Mouse (Mus musculus) CH12.LX (cell line): ENCODE data around the gene Otud4. TPM values are rescaled to one million over a fixed set of nuclear protein-coding genes. Genes with fewer than 3 reads are reported as not detected.

ENCODE experiments used
- DNase-seq: peaks from one replicate; pipeline ENCODE4 v3.0.0-alpha.2; 2013; ENCODE audit errors: extremely low read depth
- H3K27ac ChIP-seq: 2 replicates; pipeline ENCODE4 v1.5.1; 2012; ENCODE audit warnings: low read depth, mild to moderate bottlenecking, control low read depth, moderate library complexity; ENCODE audit not compliant: insufficient read depth
- H3K27me3 ChIP-seq: replicated peaks from 2 replicates; pipeline ENCODE3; 2012; ENCODE audit warnings: inconsistent platforms
- H3K36me3 ChIP-seq, 2 experiments: replicated peaks in 1 of 2; 2 replicates each; pipeline versions ENCODE3 to v1.6.1; 2012; ENCODE audit warnings: inconsistent platforms in 1 of 2, low read length in 1 of 2, mild to moderate bottlenecking in 1 of 2, mixed read lengths in 1 of 2, moderate library complexity in 1 of 2; ENCODE audit not compliant: control insufficient read depth in 1 of 2, insufficient read depth in 1 of 2
- H3K4me1 ChIP-seq, 2 experiments: 2 replicates each; pipeline ENCODE4 v1.6.1; 2012; ENCODE audit warnings: inconsistent platforms in 1 of 2, moderate library complexity in 1 of 2; ENCODE audit not compliant: insufficient read depth in 2 of 2, control insufficient read depth in 1 of 2
- H3K4me2 ChIP-seq: 2 replicates; pipeline ENCODE4 v1.6.1; 2012; ENCODE audit warnings: low read depth, mild to moderate bottlenecking, control low read depth; ENCODE audit not compliant: poor library complexity, insufficient read depth, severe bottlenecking
- H3K4me3 ChIP-seq, 3 experiments: fragments of 150-350 bp in 1 of 3; sonication (generic) in 1 of 3; replicated peaks in 1 of 3; 2 replicates each; pipeline versions ENCODE3 to v1.5.1; 2011 to 2012; ENCODE audit warnings: low read depth in 2 of 3, low read length in 2 of 3, mild to moderate bottlenecking in 2 of 3, moderate library complexity in 2 of 3, control low read depth in 1 of 3, improper control_type of control experiment in 1 of 3, inconsistent platforms in 1 of 3, mixed read lengths in 1 of 3; ENCODE audit not compliant: poor library complexity in 1 of 3
- H3K79me2 ChIP-seq: replicated peaks from 2 replicates; pipeline ENCODE4 v1.6.1; 2012; ENCODE audit warnings: mild to moderate bottlenecking, moderate library complexity; ENCODE audit not compliant: control insufficient read depth, poor library complexity, insufficient read depth, severe bottlenecking; ENCODE audit errors: extremely low read depth
- H3K9ac ChIP-seq: 2 replicates; pipeline ENCODE4 v1.6.1; 2012; ENCODE audit warnings: low read depth, mild to moderate bottlenecking, control low read depth, moderate library complexity; ENCODE audit not compliant: insufficient read depth
- H3K9me3 ChIP-seq: replicated peaks from 2 replicates; pipeline ENCODE3; 2012; ENCODE audit warnings: low read length, inconsistent platforms, mixed read lengths
- BHLHE40 ChIP-seq: IDR thresholded peaks from 2 replicates; pipeline ENCODE4 v1.6.1; 2011; ENCODE audit warnings: mild to moderate bottlenecking, low read depth, low read length, improper control_type of control experiment
- CHD1 ChIP-seq: IDR thresholded peaks from 2 replicates; pipeline ENCODE4 v1.6.1; 2012; ENCODE audit warnings: low read depth, low read length, improper control_type of control experiment, inconsistent platforms
- CHD2 ChIP-seq: IDR thresholded peaks from 2 replicates; pipeline ENCODE4 v1.6.1; 2011; ENCODE audit warnings: low read length, improper control_type of control experiment
- CTCF ChIP-seq, 2 experiments: IDR thresholded peaks in 1 of 2; conservative IDR thresholded peaks in 1 of 2; 2 replicates each; pipeline ENCODE4 v1.5.1; 2011 to 2012; ENCODE audit warnings: low read depth in 2 of 2, low read length in 2 of 2, improper control_type of control experiment in 1 of 2, inconsistent platforms in 1 of 2, mild to moderate bottlenecking in 1 of 2, moderate library complexity in 1 of 2
- ELF1 ChIP-seq: IDR thresholded peaks from 2 replicates; pipeline ENCODE4 v1.6.1; 2014; ENCODE audit warnings: low read depth, mild to moderate bottlenecking, inconsistent platforms, low read length, improper control_type of control experiment
- EP300 ChIP-seq: IDR thresholded peaks from 2 replicates; pipeline ENCODE4 v1.6.1; 2011; ENCODE audit warnings: low read length, improper control_type of control experiment
- ETS1 ChIP-seq: conservative IDR thresholded peaks from 2 replicates; pipeline ENCODE4 v1.6.1; 2012; ENCODE audit warnings: low read depth, mild to moderate bottlenecking, inconsistent platforms, low read length, improper control_type of control experiment, moderate library complexity
- IRF4 ChIP-seq: IDR thresholded peaks from 2 replicates; pipeline ENCODE4 v1.6.1; 2014; ENCODE audit warnings: low read depth, mild to moderate bottlenecking, inconsistent platforms, low read length, improper control_type of control experiment
- JUN ChIP-seq: IDR thresholded peaks from 2 replicates; pipeline ENCODE4 v1.6.1; 2011; ENCODE audit warnings: low read depth, mild to moderate bottlenecking, low read length, improper control_type of control experiment, moderate library complexity; ENCODE audit not compliant: insufficient read depth
- KAT2A ChIP-seq: IDR thresholded peaks from 2 replicates; pipeline ENCODE4 v1.6.1; 2012; ENCODE audit warnings: low read length, improper control_type of control experiment, inconsistent platforms; ENCODE audit not compliant: insufficient replicate concordance
- MAFK ChIP-seq: IDR thresholded peaks from 2 replicates; pipeline ENCODE4 v1.6.1; 2011; ENCODE audit warnings: low read length, improper control_type of control experiment; ENCODE audit not compliant: insufficient replicate concordance
- MEF2A ChIP-seq: IDR thresholded peaks from 2 replicates; pipeline ENCODE4 v1.6.1; 2014; ENCODE audit warnings: low read depth, mild to moderate bottlenecking, inconsistent platforms, low read length, improper control_type of control experiment, borderline replicate concordance
- MYC ChIP-seq: IDR thresholded peaks from 2 replicates; pipeline ENCODE4 v1.6.1; 2011; ENCODE audit warnings: low read depth, mild to moderate bottlenecking, improper control_type of control experiment, low read length
- RAD21 ChIP-seq: IDR thresholded peaks from 2 replicates; pipeline ENCODE4 v1.6.1; 2011; ENCODE audit warnings: low read depth, mild to moderate bottlenecking, low read length, improper control_type of control experiment, moderate library complexity
- RCOR1 ChIP-seq: conservative IDR thresholded peaks from 2 replicates; pipeline ENCODE4 v1.6.1; 2012; ENCODE audit warnings: low read depth, mild to moderate bottlenecking, inconsistent platforms, low read length, improper control_type of control experiment
- TBP ChIP-seq: conservative IDR thresholded peaks from 2 replicates; pipeline ENCODE4 v1.6.1; 2011; ENCODE audit warnings: low read depth, low read length, improper control_type of control experiment
- UBTF ChIP-seq: IDR thresholded peaks from 2 replicates; pipeline ENCODE4 v1.6.1; 2012; ENCODE audit warnings: low read depth, mild to moderate bottlenecking, inconsistent platforms, low read length, improper control_type of control experiment, moderate library complexity
- USF2 ChIP-seq: conservative IDR thresholded peaks from 2 replicates; pipeline ENCODE4 v1.6.1; 2011; ENCODE audit warnings: low read depth, low read length, improper control_type of control experiment
- ZC3H11A ChIP-seq: IDR thresholded peaks from 2 replicates; pipeline ENCODE4 v1.6.1; 2012; ENCODE audit warnings: low read depth, mild to moderate bottlenecking, inconsistent platforms, low read length, improper control_type of control experiment
- ZNF384 ChIP-seq: IDR thresholded peaks from 2 replicates; pipeline ENCODE4 v1.6.1; 2012; ENCODE audit warnings: low read depth, low read length, improper control_type of control experiment, inconsistent platforms
- dilution Hi-C: fragments of 300-500 bp; cut with MboI; formaldehyde crosslinking; loops from 2 replicates; pipeline ENCODE4 v1.14.3; 2020; ENCODE audit warnings: low sequenced_read_pairs; ENCODE audit not compliant: extremely low pct_unique_long_range_greater_than_20kb, extremely low pct_ligation_motif_present
- in situ Hi-C: fragments of 300-500 bp; cut with MboI; formaldehyde crosslinking; loops from 3 replicates; pipeline ENCODE4 v1.14.3; 2019; ENCODE audit warnings: low sequenced_read_pairs, low pct_ligation_motif_present, low pct_unique_long_range_greater_than_20kb, mixed read lengths
- polyA plus RNA-seq: library from polyadenylated mRNA; unstranded; fragments of >175 nt; gene quantifications from 2 replicates; pipeline ENCODE4 v1.2.1, GENCODE M21; 2012; ENCODE audit warnings: low read depth; ENCODE audit not compliant: insufficient read length
- total RNA-seq, 2 experiments: library from RNA; depleted of rRNA; stranded (reverse); fragments of 300-350 nt in 1 of 2; fragments of >200 nt in 1 of 2; gene quantifications; 2 replicates each; pipeline ENCODE4 v1.2.3; 2012 to 2014

Otud4 gene
- total and polyA plus RNA-seq, 3 experiments: 22.8 to 44.6 (median 42.3) TPM

- peak; percentile 98 for TF ChIP-seq MYC
Observed at GRCm38 (mm10) chr8:79711064-79711961, 71.9 kb downstream of the Otud4 start, which contains the start of the genes Abce1 and Anapc10 (continued).

DNA sequence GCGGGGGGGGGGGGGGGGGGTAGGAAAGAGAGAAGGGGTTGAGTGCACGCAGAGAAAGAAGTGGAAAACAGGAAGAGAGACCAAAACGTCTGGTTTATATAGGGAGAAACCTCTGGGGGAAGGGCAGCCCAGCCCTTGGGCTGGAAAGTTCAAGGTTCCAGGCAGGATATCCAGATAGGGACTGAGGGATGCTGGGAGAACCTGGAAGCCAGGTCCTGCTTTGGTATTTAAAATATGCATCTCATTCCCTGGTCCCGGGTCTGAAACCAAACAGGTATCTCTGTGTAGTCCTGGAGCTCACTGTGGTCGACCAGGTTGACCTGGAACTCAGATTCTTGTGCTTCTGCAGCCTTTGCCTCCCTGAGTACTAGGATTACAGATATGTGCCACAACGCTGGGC, 73.3 kb downstream of the Otud4 start:
- dilution Hi-C loops (no loop called here), in situ Hi-C loops (no loop called here)
- Histone ChIP-seq H3K36me3 (peaks cover 16 to 33% of the 10 kb centered on the region in 2 experiments), H3K79me2 (peaks cover 30% of the 10 kb centered on the region), H3K27ac (no peak overlapping the region), H3K9ac (peak overlapping the region; percentile 60; the same call in 1 of the 2 replicates), H3K4me2 (peak overlapping the region; percentile 95), H3K4me3 (no peak overlapping the region), H3K4me1 (peaks cover 2 to 13% of the 10 kb centered on the region in 2 experiments; a peak in 2 of 4 replicates), H3K27me3 (no peaks in the 10 kb centered on the region), H3K9me3 (no peaks in the 10 kb centered on the region)
- TF ChIP-seq MYC (no peak), ZNF384 (no peak), CTCF (conservative IDR thresholded peaks at IDR 0.05 in 1 of 2, IDR thresholded peaks at IDR 0.05 in 1 of 2; ENCODE audit: low read depth in 2 of 2, low read length in 2 of 2) (no peak), ELF1 (no peak), CHD1 (no peak), CHD2 (no peak), RAD21 (no peak), JUN (no peak), IRF4 (no peak), MAFK (no peak), MEF2A (no peak), TBP (no peak), EP300 (no peak), ETS1 (no peak), USF2 (no peak), KAT2A (no peak), ZC3H11A (no peak), RCOR1 (no peak), BHLHE40 (no peak), UBTF (no peak)
- no peak for DNase-seq
